Mouse (Mus musculus) hindbrain, embryonic 12.5 days (tissue): ENCODE measurements around the gene Lrrc17. TPM values are rescaled to one million over a fixed set of nuclear protein-coding genes. Genes with fewer than 3 reads are reported as not detected.

Experiments used
- ATAC-seq: fragments of 200-750 bp; cut with Nextera tagmentation; 2 replicates; pipeline ENCODE4 v1.8.0; 2017; ENCODE audit warnings: moderate TSS enrichment; ENCODE audit not compliant: low FRiP score
- H3K27ac ChIP-seq: fragments of 300-500 bp; sonication (generic); 2 replicates; pipeline ENCODE4 v1.5.1; 2016; ENCODE audit warnings: mild to moderate bottlenecking
- H3K27me3 ChIP-seq: fragments of 300-500 bp; sonication (generic); 2 replicates; pipeline ENCODE4 v1.6.1; 2016; ENCODE audit warnings: mild to moderate bottlenecking
- H3K36me3 ChIP-seq: fragments of 300-500 bp; sonication (generic); 2 replicates; pipeline ENCODE4 v1.6.1; 2016; ENCODE audit warnings: mild to moderate bottlenecking
- H3K4me1 ChIP-seq: fragments of 300-500 bp; sonication (generic); 2 replicates; pipeline ENCODE4 v1.6.1; 2016
- H3K4me2 ChIP-seq: fragments of 300-500 bp; sonication (generic); replicated peaks from 2 replicates; pipeline ENCODE4 v1.6.1; 2016; ENCODE audit warnings: mild to moderate bottlenecking
- H3K4me3 ChIP-seq: fragments of 300-500 bp; sonication (generic); 2 replicates; pipeline ENCODE4 v1.5.1; 2016; ENCODE audit warnings: mild to moderate bottlenecking
- H3K9ac ChIP-seq: fragments of 300-500 bp; sonication (generic); 2 replicates; pipeline ENCODE4 v1.6.1; 2016; ENCODE audit warnings: mild to moderate bottlenecking, moderate library complexity
- H3K9me3 ChIP-seq: fragments of 300-500 bp; sonication (generic); replicated peaks from 2 replicates; pipeline ENCODE4 v1.6.1; 2016; ENCODE audit warnings: mild to moderate bottlenecking
- WGBS: fragments of 180-500 bp; shearing (Covaris S2); methylation state at CpG from one replicate; pipeline ENCODE4 v1.1.7; 2016; 5-methylcytosine and 5-hydroxymethylcytosine counted together
- polyA plus RNA-seq: library from polyadenylated mRNA; unstranded; fragments of >200 nt; fragmentation: Nextera tagmentation; extraction: Ambion mirVana; gene quantifications from 2 replicates; pipeline ENCODE4 v1.2.1, GENCODE M21; 2016

Lrrc17 gene
- 42.3 and 53.1 TPM in 2 replicates for polyA plus RNA-seq

DNA sequence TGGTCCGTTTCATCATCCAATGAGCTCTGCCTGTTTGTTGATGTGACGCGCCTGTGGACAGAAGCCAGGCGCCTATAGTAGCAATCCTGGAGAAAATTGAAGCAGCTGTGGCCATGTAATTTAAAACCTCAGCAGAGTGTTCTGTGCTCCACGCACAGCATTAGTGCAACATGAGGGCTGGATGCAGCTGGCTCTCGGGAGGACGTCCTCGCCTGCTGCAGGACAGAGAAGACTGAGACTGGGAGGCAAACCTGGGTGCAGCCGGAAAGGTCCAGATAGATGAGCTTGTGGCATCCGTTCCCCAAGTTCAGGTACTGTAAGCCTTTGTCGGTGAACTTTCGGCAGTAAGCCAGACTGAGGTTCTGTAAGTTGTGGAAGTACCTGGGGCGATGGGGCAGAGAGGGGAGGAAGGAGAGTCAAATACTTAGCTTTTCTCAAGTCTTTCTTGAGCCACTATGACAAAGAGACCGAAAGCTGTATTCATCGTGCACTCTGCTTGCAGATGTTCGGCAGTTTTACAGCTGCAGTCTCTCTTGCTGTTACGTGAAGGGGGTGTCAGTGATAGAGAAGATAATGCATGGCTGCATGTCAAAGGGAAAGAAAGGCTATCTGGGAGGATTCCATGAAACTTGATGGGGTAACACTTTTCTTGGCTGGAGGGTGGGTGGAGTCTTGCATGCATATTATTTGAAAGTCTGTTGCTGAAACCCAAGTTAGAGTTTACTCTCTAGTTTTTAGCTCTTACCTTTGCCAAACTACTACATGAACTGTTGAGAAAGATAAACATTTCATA, at the start of gene Lrrc17:
Lrrc17 (plus strand) TSS at position 151 of the 793 bp plus-strand sequence.
- no peaks in the 10 kb centered on the region for H3K36me3 ChIP-seq
- ATAC-seq: no peak
- no peak within 1 kb of the TSS; the same call in 1 of the 2 replicates for H3K9ac ChIP-seq
- 0 out of 2 replicates have a peak, but pooled peaks cover 4% of the 10 kb centered on the region for H3K9me3 ChIP-seq
- H3K4me2 ChIP-seq: peak within 1 kb of the TSS; percentile 30
- no peaks in the 10 kb centered on the region for H3K27me3 ChIP-seq
- WGBS: 56% methylated on average over 17 of the region's 17 CpGs
- H3K27ac ChIP-seq: peak within 1 kb of the TSS; percentile 70
- H3K4me3 ChIP-seq: peak within 1 kb of the TSS; percentile 20
- peaks cover 7% of the 10 kb centered on the region; the same call in 1 of the 2 replicates for H3K4me1 ChIP-seq

DNA sequence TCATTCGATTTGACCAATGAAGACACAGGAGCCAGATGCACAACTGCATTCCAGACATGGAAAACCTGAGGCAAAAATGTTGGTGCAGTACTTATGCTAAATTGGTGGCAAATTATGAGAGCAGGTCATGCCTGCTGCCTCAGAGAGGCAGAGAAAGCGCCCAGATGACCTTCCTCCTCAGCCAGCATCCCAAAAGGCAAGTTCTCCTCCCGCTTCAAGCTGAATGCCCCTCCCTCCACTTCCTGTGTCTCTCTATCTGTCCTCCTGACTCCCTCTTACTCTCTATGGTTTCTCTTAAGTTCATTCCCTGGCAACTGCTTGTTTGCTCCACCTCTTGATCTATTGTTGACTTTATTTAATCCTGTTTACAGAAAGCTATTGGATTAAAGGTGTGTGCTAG, 48.6 kb upstream of the Lrrc17 start:
- Histone ChIP-seq H3K27ac (no peak overlapping the region), H3K4me3 (no peak overlapping the region), H3K9me3 (no peaks in the 10 kb centered on the region), H3K4me2 (no peak overlapping the region), H3K9ac (no peak overlapping the region), H3K36me3 (no peaks in the 10 kb centered on the region), H3K27me3 (no peaks in the 10 kb centered on the region), H3K4me1 (peaks cover 2% of the 10 kb centered on the region; the same call in 1 of the 2 replicates)
- WGBS: 63% methylated on average over 3 of the region's 3 CpGs
- ATAC-seq: no peak

DNA sequence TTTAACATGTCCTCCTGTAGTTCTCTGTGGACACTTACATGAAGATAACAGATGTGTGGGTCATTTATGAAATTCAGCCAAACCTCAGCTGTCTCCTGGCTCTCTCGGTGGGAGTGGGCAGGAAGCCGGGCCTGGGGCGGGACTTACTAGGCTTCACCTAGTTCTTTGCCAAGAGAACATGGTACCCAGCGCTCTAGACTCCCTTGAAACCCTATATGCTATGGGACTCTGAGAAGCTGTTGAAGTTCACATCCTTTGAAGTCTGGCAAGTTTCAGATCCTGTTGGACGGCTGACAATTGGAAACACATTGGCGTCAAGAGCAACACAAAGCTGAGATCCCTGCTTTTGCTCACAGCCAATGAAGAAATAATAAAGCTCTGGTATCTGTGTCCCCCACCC, 47.0 kb upstream of the Lrrc17 start:
- ATAC-seq: no peak
- Histone ChIP-seq H3K4me2 (no peak overlapping the region), H3K4me3 (no peak overlapping the region), H3K27me3 (no peaks in the 10 kb centered on the region), H3K4me1 (peaks cover 2% of the 10 kb centered on the region; the same call in 1 of the 2 replicates), H3K9me3 (no peaks in the 10 kb centered on the region), H3K36me3 (no peaks in the 10 kb centered on the region), H3K27ac (no peak overlapping the region), H3K9ac (no peak overlapping the region)
- 79% methylated on average over 6 of the region's 6 CpGs for WGBS

DNA sequence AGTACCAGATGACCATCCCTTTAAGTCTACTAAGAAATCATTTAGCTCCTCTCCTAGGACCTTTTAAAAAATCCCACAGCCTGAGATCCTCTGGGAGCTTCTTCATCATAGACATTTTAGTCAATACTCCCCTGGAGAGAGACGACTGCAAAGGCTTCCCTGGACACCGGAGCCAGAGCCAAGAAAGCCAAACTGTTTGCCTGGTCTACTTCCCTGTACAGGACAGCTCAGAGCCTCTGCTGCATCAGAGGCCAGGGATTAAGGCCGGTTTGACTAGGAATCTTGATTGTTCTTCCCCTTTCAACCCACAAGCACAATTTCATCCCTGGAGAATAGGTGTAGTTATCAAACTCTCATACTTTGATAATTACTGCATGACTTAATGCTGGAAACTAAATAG, 46.5 kb upstream of the Lrrc17 start:
- no peaks in the 10 kb centered on the region for H3K9me3 ChIP-seq
- 66% methylated on average over 3 of the region's 3 CpGs for WGBS
- no peak for ATAC-seq
- no peak overlapping the region for H3K27ac ChIP-seq
- H3K36me3 ChIP-seq: no peaks in the 10 kb centered on the region
- no peak overlapping the region for H3K4me2 ChIP-seq
- H3K27me3 ChIP-seq: no peaks in the 10 kb centered on the region
- H3K9ac ChIP-seq: no peak overlapping the region
- H3K4me1 ChIP-seq: no peaks in the 10 kb centered on the region; the same call in 1 of the 2 replicates
- H3K4me3 ChIP-seq: no peak overlapping the region

DNA sequence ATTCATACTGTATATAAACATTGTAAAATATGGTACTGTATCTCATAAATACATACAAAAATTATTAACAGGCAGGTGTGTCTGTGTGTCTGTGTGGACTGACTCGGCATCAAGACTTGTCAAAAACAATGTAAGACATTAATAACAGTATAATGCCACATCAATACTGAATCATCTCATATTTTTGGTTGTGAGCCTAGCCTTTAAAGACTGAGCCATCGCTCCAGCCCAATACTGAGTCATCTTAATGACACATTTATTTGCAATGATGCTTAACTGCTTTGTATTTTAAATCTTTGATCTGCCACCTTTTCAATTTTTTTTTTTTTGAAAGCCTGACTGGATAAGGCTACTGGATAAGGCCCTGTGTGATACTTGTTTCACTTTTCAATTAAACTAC, 44.9 kb upstream of the Lrrc17 start:
- WGBS: 95% methylated on average over 2 of the region's 2 CpGs
- no peak for ATAC-seq
- Histone ChIP-seq H3K4me1 (no peaks in the 10 kb centered on the region; the same call in 1 of the 2 replicates), H3K4me3 (no peak overlapping the region), H3K36me3 (no peaks in the 10 kb centered on the region), H3K27ac (no peak overlapping the region), H3K4me2 (no peak overlapping the region), H3K9me3 (no peaks in the 10 kb centered on the region), H3K9ac (no peak overlapping the region), H3K27me3 (no peaks in the 10 kb centered on the region)

DNA sequence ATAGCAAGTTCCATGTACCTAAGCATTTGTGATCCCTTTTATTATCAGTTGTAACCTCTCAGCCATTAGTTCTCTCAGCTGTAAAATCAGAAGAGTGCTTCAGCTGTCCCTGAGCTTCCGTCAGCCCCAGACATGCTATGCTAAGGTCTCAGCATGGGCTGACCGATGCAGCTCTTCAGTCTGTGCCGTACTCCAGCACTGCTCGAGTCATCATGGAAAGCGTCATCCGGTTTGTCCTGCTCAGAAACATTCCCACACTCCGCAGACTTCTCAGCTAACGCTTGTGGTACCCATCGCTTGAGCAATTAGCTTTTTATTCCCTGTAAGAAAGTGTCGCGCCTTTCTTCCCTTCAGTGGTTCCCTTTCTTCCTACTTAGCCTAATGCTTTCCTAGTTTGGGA, 44.4 kb upstream of the Lrrc17 start:
- H3K27ac ChIP-seq: no peak overlapping the region
- no peak overlapping the region for H3K4me2 ChIP-seq
- H3K9ac ChIP-seq: no peak overlapping the region
- no peaks in the 10 kb centered on the region for H3K9me3 ChIP-seq
- no peaks in the 10 kb centered on the region for H3K36me3 ChIP-seq
- no peaks in the 10 kb centered on the region for H3K27me3 ChIP-seq
- WGBS: 82% methylated on average over 11 of the region's 11 CpGs
- no peaks in the 10 kb centered on the region; the same call in 1 of the 2 replicates for H3K4me1 ChIP-seq
- no peak overlapping the region for H3K4me3 ChIP-seq
- no peak for ATAC-seq

DNA sequence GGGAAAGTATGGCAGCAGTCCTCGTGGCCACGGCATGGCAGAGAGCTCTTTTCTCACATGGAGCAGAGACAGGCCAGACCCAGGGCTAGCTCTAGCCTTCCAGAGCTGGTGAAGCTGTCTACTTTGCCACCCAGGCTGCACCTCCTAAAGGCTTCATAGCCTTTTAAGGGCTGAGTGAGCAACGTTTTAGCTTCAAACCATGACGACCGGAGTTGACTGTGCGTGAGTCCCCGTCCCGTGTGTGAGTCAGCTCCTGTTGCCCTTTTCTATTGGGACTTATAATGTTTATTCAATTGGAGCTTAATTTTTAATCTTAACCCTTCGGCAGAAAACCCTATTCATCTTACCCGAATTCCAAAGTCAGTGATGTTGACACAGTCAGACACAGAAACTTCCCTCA, 43.2 kb upstream of the Lrrc17 start:
- no peak overlapping the region for H3K9ac ChIP-seq
- no peaks in the 10 kb centered on the region for H3K36me3 ChIP-seq
- no peaks in the 10 kb centered on the region for H3K9me3 ChIP-seq
- 81% methylated on average over 10 of the region's 10 CpGs for WGBS
- H3K27me3 ChIP-seq: no peaks in the 10 kb centered on the region
- H3K4me1 ChIP-seq: no peaks in the 10 kb centered on the region; the same call in 1 of the 2 replicates
- H3K27ac ChIP-seq: no peak overlapping the region
- H3K4me3 ChIP-seq: no peak overlapping the region
- no peak for ATAC-seq
- no peak overlapping the region for H3K4me2 ChIP-seq

DNA sequence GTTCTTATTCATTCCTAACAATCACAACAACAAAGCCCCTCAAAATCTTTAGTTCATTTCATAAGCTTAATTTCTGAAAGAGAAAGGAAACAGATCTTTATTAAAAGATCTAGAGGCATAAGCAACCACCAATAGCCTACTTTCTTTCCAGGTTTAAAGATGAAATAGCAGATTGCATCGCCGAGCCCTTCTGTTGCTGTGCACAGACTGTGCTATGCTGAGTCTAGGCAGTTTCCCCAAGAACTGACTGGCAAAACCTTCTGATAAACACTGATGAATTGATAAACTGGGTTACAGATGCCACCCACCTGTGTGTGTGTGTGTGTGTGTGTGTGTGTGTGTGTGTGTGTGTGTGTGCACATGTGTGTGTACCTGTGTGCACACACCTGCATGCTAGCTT, 42.4 kb upstream of the Lrrc17 start:
- ATAC-seq: no peak
- 87% methylated on average over 2 of the region's 2 CpGs for WGBS
- Histone ChIP-seq H3K27ac (no peak overlapping the region), H3K36me3 (no peaks in the 10 kb centered on the region), H3K9ac (no peak overlapping the region), H3K4me3 (no peak overlapping the region), H3K9me3 (no peaks in the 10 kb centered on the region), H3K4me1 (no peaks in the 10 kb centered on the region; the same call in 1 of the 2 replicates), H3K4me2 (no peak overlapping the region), H3K27me3 (no peaks in the 10 kb centered on the region)

DNA sequence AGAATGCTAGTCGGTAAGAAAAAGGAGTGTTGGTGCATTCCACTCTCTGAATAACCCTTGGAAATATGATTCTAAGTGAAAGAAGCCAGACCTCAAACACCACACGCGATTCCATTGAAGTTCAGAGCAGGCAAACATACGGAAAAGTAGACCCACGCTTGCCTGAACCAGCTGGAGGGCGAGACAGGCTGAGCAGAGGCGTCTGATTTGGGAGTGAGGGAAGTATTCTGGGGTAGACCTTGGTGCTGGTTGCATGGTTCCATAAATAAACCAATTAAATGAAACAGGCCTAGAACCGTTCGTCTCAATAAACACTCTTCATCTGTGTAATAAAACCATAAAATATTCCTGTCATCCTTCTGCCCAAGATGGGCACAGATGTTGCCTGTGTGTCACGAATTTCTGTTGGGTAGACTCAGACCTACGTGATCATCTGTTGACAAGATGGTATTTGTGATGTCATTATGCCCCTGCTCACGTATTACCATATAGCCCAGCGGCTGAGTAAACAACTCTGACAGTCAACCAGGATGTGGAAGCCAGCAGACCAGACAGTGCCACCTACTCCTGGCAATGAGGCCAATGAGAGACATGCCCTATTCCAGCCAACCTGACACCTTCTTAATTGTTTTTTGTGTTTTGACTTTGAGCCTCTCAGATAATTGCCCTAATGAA, 40.3 kb upstream of the Lrrc17 start:
- no peaks in the 10 kb centered on the region for H3K9me3 ChIP-seq
- no peaks in the 10 kb centered on the region for H3K4me1 ChIP-seq
- ATAC-seq: no peak
- no peak overlapping the region for H3K9ac ChIP-seq
- H3K27ac ChIP-seq: no peak overlapping the region
- no peak overlapping the region for H3K4me3 ChIP-seq
- H3K4me2 ChIP-seq: no peak overlapping the region
- no peaks in the 10 kb centered on the region for H3K27me3 ChIP-seq
- 85% methylated on average over 13 of the region's 13 CpGs for WGBS
- H3K36me3 ChIP-seq: no peaks in the 10 kb centered on the region

DNA sequence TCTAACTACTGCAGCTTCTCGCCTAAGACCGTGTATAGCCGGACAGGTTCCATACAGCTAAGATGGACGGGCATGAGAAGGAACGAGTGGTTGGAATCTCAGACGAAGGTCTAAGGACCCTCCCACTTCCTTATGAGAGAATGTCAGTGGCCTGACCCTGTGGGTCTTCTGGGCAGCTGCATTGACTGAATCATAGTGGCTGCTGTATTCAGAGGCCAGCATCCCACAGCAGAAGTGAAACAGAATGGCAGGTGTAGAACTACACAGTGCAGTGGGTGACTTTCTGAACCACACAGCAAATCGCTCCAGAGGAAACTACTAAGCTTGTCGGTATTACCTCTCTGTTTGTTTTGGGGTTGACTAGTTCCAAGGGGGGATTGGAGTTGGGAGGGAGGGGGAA, 38.2 kb upstream of the Lrrc17 start:
- 87% methylated on average over 8 of the region's 8 CpGs for WGBS
- ATAC-seq: no peak

DNA sequence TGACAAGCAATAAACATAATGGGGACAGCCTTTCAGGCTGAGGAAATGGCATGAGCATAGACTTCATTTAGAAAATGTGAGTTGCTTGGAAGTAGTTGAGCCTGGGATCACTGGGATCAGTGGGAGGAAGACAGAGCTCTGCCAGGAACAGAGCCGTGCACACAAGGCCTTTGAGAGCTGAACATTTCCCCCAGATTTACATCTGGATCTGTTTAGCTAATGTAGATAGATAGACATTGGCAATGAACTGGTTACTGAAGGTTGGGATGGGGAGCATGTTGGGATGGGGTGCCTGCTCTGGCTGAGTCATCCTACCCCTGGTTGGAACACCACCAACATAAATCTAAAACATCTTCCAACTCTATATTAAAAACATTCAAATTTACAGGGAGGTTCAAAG, 36.5 kb upstream of the Lrrc17 start:
- no peak overlapping the region for H3K9ac ChIP-seq
- H3K4me3 ChIP-seq: no peak overlapping the region
- no peaks in the 10 kb centered on the region for H3K36me3 ChIP-seq
- no peaks in the 10 kb centered on the region for H3K9me3 ChIP-seq
- no peak for ATAC-seq
- H3K27me3 ChIP-seq: no peaks in the 10 kb centered on the region
- WGBS: 74% methylated on average over 1 of the region's 1 CpGs
- H3K4me2 ChIP-seq: no peak overlapping the region
- H3K27ac ChIP-seq: no peak overlapping the region
- H3K4me1 ChIP-seq: no peaks in the 10 kb centered on the region

More for the DNA sequence above, 38.2 kb upstream of the Lrrc17 start:
- Histone ChIP-seq H3K4me1 (no peaks in the 10 kb centered on the region), H3K36me3 (no peaks in the 10 kb centered on the region), H3K4me3 (no peak overlapping the region), H3K9me3 (no peaks in the 10 kb centered on the region), H3K27ac (no peak overlapping the region), H3K27me3 (no peaks in the 10 kb centered on the region), H3K4me2 (no peak overlapping the region), H3K9ac (no peak overlapping the region)

DNA sequence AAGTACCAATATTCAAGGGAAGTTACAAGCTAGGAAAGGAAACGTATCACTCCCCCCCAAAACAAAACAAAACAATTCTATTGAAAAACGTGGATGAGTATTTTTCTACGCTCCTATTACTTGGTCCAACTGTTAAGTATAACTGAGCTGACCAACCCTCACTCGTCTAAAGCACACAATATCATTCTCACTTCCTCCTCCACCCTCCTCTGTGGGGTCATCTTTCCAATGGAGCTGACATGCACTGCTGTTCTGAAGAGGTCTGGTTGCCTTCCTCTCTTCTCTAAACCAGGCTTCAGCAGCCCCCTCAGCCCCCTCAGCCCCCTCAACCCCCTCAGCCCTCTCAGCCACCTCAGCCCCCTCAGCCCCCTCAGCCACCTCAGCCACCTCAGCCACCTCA, 33.6 kb upstream of the Lrrc17 start:
- no peak overlapping the region for H3K4me2 ChIP-seq
- no peaks in the 10 kb centered on the region for H3K27me3 ChIP-seq
- ATAC-seq: no peak
- H3K4me1 ChIP-seq: no peaks in the 10 kb centered on the region
- 86% methylated on average over 4 of the region's 4 CpGs for WGBS
- H3K9me3 ChIP-seq: no peaks in the 10 kb centered on the region
- no peaks in the 10 kb centered on the region for H3K36me3 ChIP-seq
- no peak overlapping the region for H3K4me3 ChIP-seq
- H3K9ac ChIP-seq: no peak overlapping the region
- H3K27ac ChIP-seq: no peak overlapping the region
